Mouse (Mus musculus) kidney, adult 2 months (tissue): ENCODE results near the gene Ppm1b. TPM values are rescaled to one million over a fixed set of nuclear protein-coding genes. Genes with fewer than 3 reads are reported as not detected.
A peak's percentile ranks its signal among the peaks of the same experiment; 100 is the strongest.

ENCODE experiments used
- DNase-seq: peaks from one replicate; pipeline ENCODE4 v3.0.0; 2021
- H3K27ac ChIP-seq: fragments of 200-500 bp; 2 replicates; pipeline ENCODE4 v1.5.1; 2012; ENCODE audit warnings: low read depth, low read length, control low read depth, inconsistent platforms; ENCODE audit not compliant: insufficient read depth
- H3K27me3 ChIP-seq: fragments of 200-500 bp; replicated peaks from 2 replicates; pipeline ENCODE4 v1.6.1; 2012; ENCODE audit warnings: mild to moderate bottlenecking, moderate library complexity, low read length, inconsistent platforms; ENCODE audit not compliant: control insufficient read depth, insufficient read depth
- H3K36me3 ChIP-seq: fragments of 200-500 bp; 2 replicates; pipeline ENCODE4 v1.6.1; 2012; ENCODE audit warnings: mild to moderate bottlenecking, moderate library complexity, low read length, inconsistent platforms; ENCODE audit not compliant: control insufficient read depth, insufficient read depth
- H3K4me1 ChIP-seq: fragments of 200-500 bp; 2 replicates; pipeline ENCODE4 v1.6.1; 2011; ENCODE audit warnings: low read length; ENCODE audit not compliant: control insufficient read depth, insufficient read depth
- H3K4me3 ChIP-seq: fragments of 200-500 bp; 2 replicates; pipeline ENCODE4 v1.5.1; 2011; ENCODE audit warnings: mild to moderate bottlenecking, low read depth, low read length, control low read depth; ENCODE audit not compliant: insufficient read depth
- CTCF ChIP-seq: fragments of 200-500 bp; conservative IDR thresholded peaks from 2 replicates; pipeline ENCODE4 v1.5.1; 2011; ENCODE audit warnings: low read depth, mild to moderate bottlenecking, control low read depth, low read length, moderate library complexity, mixed read lengths; ENCODE audit not compliant: insufficient read depth, insufficient read length
- POLR2A ChIP-seq: fragments of 200-500 bp; IDR thresholded peaks from one replicate; pipeline ENCODE4 v1.6.1; 2011; ENCODE audit warnings: low read depth, low read length, control low read depth
- WGBS: fragments of 180-500 bp; shearing (Covaris S2); methylation state at CpG from one replicate; pipeline ENCODE4 v1.1.7; 2018; 5-methylcytosine and 5-hydroxymethylcytosine counted together
- polyA plus RNA-seq: library from polyadenylated mRNA; depleted of rRNA; stranded (reverse); fragments of >200 nt; gene quantifications from 2 replicates; pipeline ENCODE4 v1.2.3, GENCODE M21; 2012

The Ppm1b gene
- polyA plus RNA-seq, 1 experiment, result 46.4 TPM

DNA sequence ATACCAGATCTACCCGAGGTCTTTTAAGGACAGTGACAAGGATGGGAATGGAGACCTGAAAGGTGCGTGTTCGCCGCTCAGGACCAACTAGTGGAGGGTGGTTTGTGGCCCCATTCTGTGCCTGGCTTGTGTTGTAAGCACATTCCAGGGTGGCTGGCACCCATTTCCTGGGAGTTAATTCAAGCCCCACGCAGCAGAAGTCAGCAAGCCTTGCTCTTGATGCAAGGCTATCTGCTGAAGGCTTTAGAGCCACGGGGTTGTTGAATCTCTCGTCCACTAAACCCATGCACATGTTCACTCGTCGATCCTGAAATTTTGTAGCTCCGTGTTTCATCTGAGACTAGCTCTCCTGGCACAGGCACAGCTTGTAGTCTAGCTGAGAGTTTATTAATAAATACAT is 72.3 kb downstream of the Ppm1b start:
- no peaks in the 10 kb centered on the region for H3K36me3 ChIP-seq
- no peak for TF ChIP-seq POLR2A
- no peak for TF ChIP-seq CTCF
- H3K27ac ChIP-seq, result peak overlapping the region; percentile 79
- peak overlapping the region; percentile 63 for H3K4me3 ChIP-seq
- peaks cover 9% of the 10 kb centered on the region for H3K4me1 ChIP-seq
- H3K27me3 ChIP-seq, result no peaks in the 10 kb centered on the region
- peak; percentile 56 for DNase-seq
- WGBS, result 63% methylated on average over 10 of the region's 10 CpGs

DNA sequence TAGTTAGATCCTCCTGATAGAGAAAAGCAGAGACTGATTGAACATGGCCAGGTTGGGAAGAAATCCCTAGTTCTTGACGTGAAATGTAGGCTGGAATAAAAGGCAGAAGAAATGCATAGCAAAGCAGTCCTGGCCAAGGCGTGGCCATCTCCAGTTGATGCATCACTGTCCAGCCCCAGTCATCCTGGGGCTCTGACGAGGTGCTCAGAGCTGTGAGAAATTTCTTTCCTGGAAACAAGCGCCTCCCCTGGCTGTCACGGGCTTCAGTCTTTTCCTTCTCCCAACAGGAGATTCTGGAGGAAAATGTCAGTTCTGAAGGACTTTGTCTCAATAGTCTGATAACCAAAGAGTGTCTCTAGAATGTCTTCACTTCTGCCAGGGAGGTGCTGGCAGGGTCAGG is 74.1 kb downstream of the Ppm1b start:
- peak; percentile 64 for DNase-seq
- H3K27me3 ChIP-seq, result no peaks in the 10 kb centered on the region
- peak overlapping the region; percentile 80 for H3K4me3 ChIP-seq
- TF ChIP-seq CTCF, result no peak
- peak; percentile 24 for TF ChIP-seq POLR2A
- WGBS, result 39% methylated on average over 5 of the region's 5 CpGs
- peaks cover 6% of the 10 kb centered on the region; the same call in 1 of the 2 replicates for H3K4me1 ChIP-seq
- no peaks in the 10 kb centered on the region; the same call in 1 of the 2 replicates for H3K36me3 ChIP-seq
- peak overlapping the region; percentile 87 for H3K27ac ChIP-seq

DNA sequence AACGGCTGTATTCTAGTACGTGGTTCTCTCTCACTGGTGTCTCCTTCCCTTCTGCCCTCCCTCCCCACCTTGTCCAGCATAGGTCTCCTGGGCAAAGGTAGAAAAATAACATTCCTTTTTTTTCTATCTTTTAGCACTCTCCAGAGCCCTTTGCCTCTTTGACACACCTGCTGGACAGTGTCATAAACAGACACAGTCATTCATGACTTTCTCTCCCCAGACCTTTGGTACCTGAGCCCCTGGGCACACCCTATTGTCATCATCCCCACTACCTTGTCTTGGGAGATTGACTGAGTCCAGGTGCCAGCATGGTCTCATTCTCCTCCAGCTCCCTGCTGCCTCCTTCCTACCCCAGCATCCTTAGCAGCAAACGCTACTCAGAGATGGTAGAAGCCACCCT is 76.5 kb downstream of the Ppm1b start:
- Histone ChIP-seq H3K4me1 (peaks cover 3% of the 10 kb centered on the region; the same call in 1 of the 2 replicates), H3K36me3 (peaks cover 3% of the 10 kb centered on the region; the same call in 1 of the 2 replicates), H3K27ac (no peak overlapping the region), H3K4me3 (no peak overlapping the region), H3K27me3 (no peaks in the 10 kb centered on the region)
- WGBS, result 54% methylated on average over 3 of the region's 3 CpGs
- no peak for TF ChIP-seq POLR2A
- no peak for TF ChIP-seq CTCF
- DNase-seq, result no peak

DNA sequence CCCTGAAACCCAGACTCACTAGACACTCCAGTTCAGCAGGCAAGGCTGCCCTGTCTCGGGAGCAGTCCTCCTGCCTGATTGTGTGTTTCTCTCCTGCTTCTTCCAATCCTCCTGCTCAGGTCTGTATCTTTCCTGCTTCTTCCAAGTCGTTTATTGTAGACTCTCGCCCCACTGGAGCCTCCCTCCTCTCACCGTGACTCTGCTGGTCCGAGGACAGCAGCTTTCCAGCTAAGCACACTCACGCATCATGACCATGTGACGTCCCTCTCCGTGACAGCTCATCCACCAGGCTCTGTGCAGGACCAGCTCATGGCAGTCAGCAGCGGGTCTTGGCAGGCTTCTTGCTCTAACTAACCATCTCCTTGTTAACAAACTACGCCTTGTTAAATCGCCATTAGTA is 77.5 kb downstream of the Ppm1b start:
- no peak overlapping the region for H3K4me3 ChIP-seq
- H3K27me3 ChIP-seq, result no peaks in the 10 kb centered on the region
- peaks cover 3% of the 10 kb centered on the region; the same call in 1 of the 2 replicates for H3K4me1 ChIP-seq
- no peak overlapping the region for H3K27ac ChIP-seq
- H3K36me3 ChIP-seq, result peaks cover 3% of the 10 kb centered on the region; the same call in 1 of the 2 replicates
- 47% methylated on average over 11 of the region's 11 CpGs for WGBS
- DNase-seq, result no peak
- TF ChIP-seq CTCF (no peak), POLR2A (no peak)

DNA sequence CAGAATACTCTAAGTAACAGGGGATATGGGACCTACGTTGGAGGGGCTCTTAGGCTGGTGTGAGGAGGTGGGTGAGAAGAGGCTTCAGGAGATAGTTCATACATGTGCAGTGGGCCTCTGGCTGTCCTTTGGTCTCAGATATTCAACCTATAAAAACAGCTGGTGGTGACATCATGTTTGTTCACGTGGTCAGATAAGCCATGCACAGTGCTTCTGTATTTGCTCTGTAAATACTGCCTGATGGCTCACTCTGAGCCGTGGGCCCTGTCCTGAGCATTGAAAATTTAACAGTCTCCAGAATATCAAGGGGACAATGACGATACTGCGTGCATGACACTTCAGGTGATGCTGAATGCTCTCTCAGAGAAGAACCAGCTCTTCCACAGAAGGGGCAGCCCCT is 81.3 kb downstream of the Ppm1b start:
- no peaks in the 10 kb centered on the region for H3K27me3 ChIP-seq
- peaks cover 24% of the 10 kb centered on the region; the same call in 1 of the 2 replicates for H3K4me1 ChIP-seq
- peaks cover 3% of the 10 kb centered on the region; the same call in 1 of the 2 replicates for H3K36me3 ChIP-seq
- no peak overlapping the region for H3K4me3 ChIP-seq
- no peak overlapping the region for H3K27ac ChIP-seq
- DNase-seq, result no peak
- WGBS, result 81% methylated on average over 5 of the region's 5 CpGs
- no peak for TF ChIP-seq POLR2A
- no peak for TF ChIP-seq CTCF

DNA sequence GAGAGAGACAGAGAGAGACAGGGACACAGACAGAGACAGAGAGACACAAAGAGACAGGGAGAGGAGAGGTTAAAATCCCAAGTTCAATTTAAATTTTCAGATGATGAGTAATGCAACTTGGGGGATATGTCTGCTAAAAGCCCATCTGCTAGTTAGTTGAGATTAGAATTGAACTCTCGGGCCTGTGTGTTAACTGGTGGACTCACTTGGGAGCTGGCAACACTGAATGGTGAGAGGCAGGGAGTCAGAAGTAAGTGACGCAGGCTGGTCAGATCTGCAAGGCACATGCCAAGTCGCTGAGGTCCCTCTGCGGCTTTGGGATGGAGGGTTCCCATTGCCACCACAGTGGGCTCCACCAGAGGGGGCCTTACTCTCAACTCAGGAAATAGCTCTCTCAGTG is 81.8 kb downstream of the Ppm1b start:
- no peak overlapping the region for H3K27ac ChIP-seq
- peaks cover 3% of the 10 kb centered on the region; the same call in 1 of the 2 replicates for H3K36me3 ChIP-seq
- no peak for TF ChIP-seq POLR2A
- TF ChIP-seq CTCF, result no peak
- 79% methylated on average over 4 of the region's 4 CpGs for WGBS
- peaks cover 29% of the 10 kb centered on the region; the same call in 1 of the 2 replicates for H3K4me1 ChIP-seq
- H3K27me3 ChIP-seq, result no peaks in the 10 kb centered on the region
- H3K4me3 ChIP-seq, result no peak overlapping the region
- DNase-seq, result peak; percentile 52

DNA sequence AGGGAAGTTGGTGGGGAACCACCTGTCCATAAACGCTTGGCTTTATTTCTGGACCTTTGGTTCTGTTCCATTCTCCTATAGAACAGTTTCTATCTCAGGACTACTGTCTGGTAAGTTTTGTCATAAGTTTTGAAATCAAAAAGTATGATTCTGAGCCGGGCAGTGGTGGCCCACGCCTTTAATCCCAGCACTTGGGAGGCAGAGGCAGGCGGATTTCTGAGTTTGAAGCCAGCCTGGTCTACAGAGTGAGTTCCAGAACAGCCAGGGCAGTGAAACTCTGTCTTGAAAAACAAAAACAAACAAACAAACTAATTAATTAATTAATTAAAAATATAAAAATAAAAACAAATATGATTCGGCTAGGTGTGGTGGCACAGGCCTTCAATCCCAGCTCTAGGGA is 82.2 kb downstream of the Ppm1b start:
- WGBS, result 95% methylated on average over 5 of the region's 5 CpGs
- TF ChIP-seq CTCF, result no peak
- TF ChIP-seq POLR2A, result no peak
- Histone ChIP-seq H3K27me3 (no peaks in the 10 kb centered on the region), H3K4me1 (peaks cover 31% of the 10 kb centered on the region; the same call in 1 of the 2 replicates), H3K27ac (no peak overlapping the region), H3K4me3 (no peak overlapping the region), H3K36me3 (peaks cover 3% of the 10 kb centered on the region; the same call in 1 of the 2 replicates)
- DNase-seq, result no peak
